Mouse (Mus musculus) kidney, postnatal 4 days (tissue): ENCODE measurements at regions not wholly inside any gene's neighbourhood (a gene's known extent, or its start where the extent isn't known, plus 50 kb on each side); places are given as distances from the start of the nearest gene placed in this dataset.

Experiments
- DNase-seq, 2 experiments: peaks; one replicate each; pipeline ENCODE4 v3.0.0; 2021; ENCODE audit warnings: mixed read lengths in 2 of 2

DNA sequence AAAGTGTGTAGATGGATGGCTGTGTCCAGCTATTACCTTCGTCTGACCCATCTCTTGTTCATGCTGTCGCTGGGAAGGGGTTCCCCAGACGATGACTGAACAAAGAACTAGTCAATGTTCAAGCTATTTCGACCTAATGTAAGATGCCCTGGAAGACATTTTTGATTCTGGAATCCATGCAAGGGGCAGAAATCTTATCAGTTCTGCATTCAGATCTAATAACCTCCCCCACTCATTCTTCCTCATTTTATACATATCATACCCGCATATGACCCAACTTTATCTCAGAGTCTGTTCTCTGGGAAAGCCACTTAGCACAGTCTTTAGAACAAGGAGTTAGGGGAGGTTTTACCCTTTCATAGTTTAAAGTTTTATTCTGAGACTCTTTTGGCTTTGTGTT, 52.2 kb upstream of the 2310009B15Rik start:
- DNase-seq: no peak

DNA sequence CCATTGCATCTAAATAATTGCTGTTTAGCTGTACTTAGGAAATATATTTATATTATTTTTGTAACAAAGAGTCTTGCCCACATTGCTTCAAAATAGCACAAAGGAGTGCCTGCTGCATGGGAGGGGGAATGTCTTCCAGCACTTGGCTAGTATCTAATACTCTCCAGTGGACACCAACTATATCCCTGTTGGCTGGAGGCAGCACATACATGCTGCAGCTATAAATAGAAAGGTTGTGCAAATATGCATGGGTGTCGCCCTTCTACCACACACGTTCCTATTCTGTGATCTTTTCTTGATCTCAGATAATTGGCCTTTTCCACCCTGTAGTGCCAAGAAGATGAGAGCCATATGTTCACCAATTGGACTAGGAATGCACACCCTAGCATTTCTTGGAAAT, 53.0 kb upstream of the 2310009B15Rik start:
- no peak for DNase-seq

DNA sequence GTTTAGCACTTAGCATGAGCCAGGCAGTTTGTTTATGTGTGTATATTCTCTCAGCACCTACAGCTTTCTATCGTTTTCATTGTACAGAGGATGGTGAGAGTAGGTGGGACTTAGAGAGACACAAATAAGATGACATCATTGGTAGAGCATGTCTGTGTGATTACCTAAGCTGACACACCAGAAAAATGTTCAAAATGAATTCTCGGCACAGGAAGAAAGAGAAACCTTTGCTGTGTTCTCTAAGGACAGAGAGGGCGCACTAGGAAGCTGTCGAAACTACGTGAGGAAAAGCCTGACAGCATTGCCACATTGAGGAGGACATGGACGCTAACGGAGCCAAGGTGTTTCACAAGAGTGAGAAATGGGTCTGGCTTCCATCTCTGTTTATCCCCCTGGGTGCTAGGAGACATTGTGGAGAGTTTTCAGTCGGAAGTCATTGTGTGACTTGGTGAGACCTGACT, 51.0 kb upstream of the Dennd1b start:
- DNase-seq: peak in 1 of 2 experiments; percentile 18

DNA sequence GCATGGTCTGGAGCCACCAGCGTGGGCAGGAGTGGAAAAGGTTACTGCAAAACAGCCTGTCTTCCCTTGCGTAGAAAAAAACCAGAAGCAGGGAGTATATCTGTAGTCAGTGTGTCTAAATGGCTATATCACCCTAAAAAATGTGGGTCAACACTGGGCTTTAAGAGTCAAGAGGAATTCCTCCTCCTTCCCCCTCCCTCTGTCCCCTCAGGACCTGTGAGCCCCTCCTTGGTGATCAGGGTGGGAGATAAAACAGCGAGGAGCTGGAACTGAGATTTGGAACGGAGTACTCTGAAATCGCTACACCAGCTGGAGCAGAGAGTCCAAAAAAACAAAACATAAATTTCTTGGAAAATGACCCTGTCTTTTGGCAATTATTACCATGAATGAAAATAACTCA, 50.3 kb upstream of the Dennd1b start:
- DNase-seq: peak; percentile 19 to 40

DNA sequence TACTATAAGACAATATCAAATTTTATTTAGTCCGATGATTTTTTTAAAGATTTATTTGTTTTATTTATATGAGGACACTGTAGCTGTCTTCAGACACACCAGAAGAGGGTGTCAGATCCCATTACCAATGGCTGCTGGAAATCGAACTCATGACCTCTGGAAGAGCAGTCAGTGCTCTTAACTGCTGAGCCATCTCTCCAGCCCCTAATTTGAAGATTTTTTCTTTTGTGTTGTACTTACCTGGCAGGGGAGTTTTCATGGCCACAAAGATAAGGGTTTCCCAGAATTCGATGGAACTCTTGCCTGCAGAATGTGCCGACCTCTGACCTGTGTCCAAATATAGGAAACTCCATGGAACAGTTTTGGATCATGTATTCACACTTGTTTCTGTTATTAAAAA, 49.8 kb upstream of the Dennd1b start:
- no peak for DNase-seq
